Mouse (Mus musculus) NIH3T3 (cell line): ENCODE data around the gene Gm21775.
"Not testable (repeated sequence)": the region's sequence is repeated elsewhere in the genome, so short reads cannot be mapped to it uniquely, and the experiment has no call there.

Experiments used
- DNase-seq: peaks from one replicate; pipeline ENCODE4 v3.0.0-alpha.2; 2012; ENCODE audit warnings: low read depth

Gm21775 gene

DNA sequence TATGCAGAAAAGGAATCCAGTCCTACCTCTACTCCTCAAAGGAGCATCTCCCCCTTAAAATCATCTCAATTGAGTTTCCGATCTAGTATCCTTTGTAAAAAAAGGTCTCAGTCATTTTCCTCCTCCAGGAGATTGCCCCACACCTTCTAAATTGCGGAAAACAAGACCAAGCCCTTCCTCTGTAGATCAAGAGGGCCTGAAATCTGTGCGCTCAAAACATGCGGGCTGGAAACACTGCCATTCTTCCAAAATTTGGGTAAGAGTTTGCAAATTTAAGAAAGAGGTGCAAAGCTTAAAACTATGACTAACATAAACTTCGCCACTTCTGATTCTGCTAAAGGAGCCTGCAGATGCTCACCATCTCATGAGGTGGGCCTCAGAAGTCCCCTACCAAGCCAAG lies at the start of gene Gm21775:
Gene Gm21775, plus strand, starts transcription at position 301 of the 400 bp plus-strand sequence.
- DNase-seq = not testable (repeated sequence)

DNA sequence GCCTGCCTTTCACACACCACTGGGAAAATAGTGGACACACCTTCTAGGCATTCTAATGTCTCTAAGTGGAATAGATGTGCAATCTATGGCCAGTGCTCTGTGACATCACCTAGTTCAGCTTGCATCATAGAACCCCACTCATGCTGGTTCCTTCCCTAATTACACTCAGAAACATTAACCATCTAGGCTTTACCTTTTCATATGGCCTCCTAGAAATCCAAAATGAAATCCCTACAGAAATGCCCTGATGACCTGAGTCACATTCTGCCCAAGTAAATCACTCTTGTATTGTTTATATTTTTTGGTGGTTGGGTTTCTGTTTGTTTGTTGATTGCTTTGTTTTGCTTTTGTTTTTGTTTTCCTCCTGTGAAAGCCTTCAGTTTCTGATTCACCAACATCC lies 17.3 kb upstream of the Gm21775 start, which contains the start of gene Gm20737:
Gene Gm20737, minus strand, starts transcription at position 101 of the 400 bp plus-strand sequence.
- not testable (repeated sequence) for DNase-seq
